Mouse (Mus musculus): Measurements from ENCODE around the gene Apol7a. TPM values are rescaled to one million over a fixed set of nuclear protein-coding genes. Genes with fewer than 3 reads are reported as not detected.

Gene Apol7a
- 0.20 and 1.2 TPM in 2 replicates for polyA plus RNA-seq (2012; rRNA removed; ENCODE audit: low replicate concordance)

DNA sequence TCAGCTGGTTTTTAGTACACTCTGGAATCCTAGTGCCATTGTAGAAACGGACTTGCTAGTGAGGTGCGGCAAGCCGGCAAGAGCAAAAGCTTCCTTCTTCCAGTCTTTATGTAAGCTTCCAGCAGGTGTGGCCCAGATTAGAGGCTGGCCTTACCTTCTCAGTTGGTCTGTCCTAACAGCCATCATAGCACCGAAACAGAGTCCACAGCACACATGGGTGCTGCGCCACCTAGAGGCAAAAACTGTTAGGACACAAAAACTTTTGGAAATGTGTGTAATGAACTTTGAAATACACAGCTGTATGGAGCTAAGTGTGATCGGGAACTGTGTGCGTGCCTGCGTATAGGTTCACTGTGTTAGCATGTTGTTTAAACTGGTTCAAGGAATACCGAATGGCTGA lies at the start of gene Apol7a:
TSS of gene Apol7a (minus strand) at position 84 of the 400 bp plus-strand sequence.

GRCm38 (mm10) chr15:77447392-77447791 lies 48.5 kb upstream of the Apol7a start, which contains the start of gene Apol7b:
Gene Apol7b, minus strand, starts transcription at chr15:77447492.

GRCm38 (mm10) chr15:77411035-77411434 lies 12.1 kb upstream of the Apol7a start, which contains the start of gene Apol9a:
Gene Apol9a, minus strand, starts transcription at chr15:77411135.

Other genes with a start within 250 kb of the Apol7a start
- gene Rbfox2, start 92.1 kb downstream of the Apol7a start, polyA plus RNA-seq (2012; rRNA removed; ENCODE audit: low replicate concordance) = 57.7 and 112 TPM in 2 replicates
- gene Apol9a, start 12.0 kb upstream of the Apol7a start, polyA plus RNA-seq (2012; rRNA removed; ENCODE audit: low replicate concordance) = 3.8 and 9.2 TPM in 2 replicates
- gene Apol7b, start 48.4 kb upstream of the Apol7a start, polyA plus RNA-seq (2012; rRNA removed; ENCODE audit: low replicate concordance) = not detected in 2 replicates
- gene Apol10a, start 77.9 kb upstream of the Apol7a start, polyA plus RNA-seq (2012; rRNA removed; ENCODE audit: low replicate concordance) = not detected in 2 replicates
- gene Apol11a, start 109.2 kb upstream of the Apol7a start, polyA plus RNA-seq (2012; rRNA removed; ENCODE audit: low replicate concordance) = not detected in 2 replicates
- gene Apol7c, start 134.2 kb upstream of the Apol7a start, polyA plus RNA-seq (2012; rRNA removed; ENCODE audit: low replicate concordance) = 0.36 and 0.49 TPM in 2 replicates
- not detected in 2 replicates for gene 1700025B11Rik, start 162.8 kb upstream of the Apol7a start, polyA plus RNA-seq (2012; rRNA removed; ENCODE audit: low replicate concordance)
- gene Apol10b, start 197.0 kb upstream of the Apol7a start, polyA plus RNA-seq (2012; rRNA removed; ENCODE audit: low replicate concordance) = 1.7 and 3.8 TPM in 2 replicates
- gene Gm36245, start 200.1 kb upstream of the Apol7a start, polyA plus RNA-seq (2012; rRNA removed; ENCODE audit: low replicate concordance) = not detected in 2 replicates
- gene Apol11b, start 244.2 kb upstream of the Apol7a start, polyA plus RNA-seq (2012; rRNA removed; ENCODE audit: low replicate concordance) = 0.05 TPM in 1 of 2 replicates, not detected in the other